Mouse (Mus musculus) kidney, embryonic 16.5 days (tissue): Measurements from ENCODE around the gene Plekhg6. TPM values are rescaled to one million over a fixed set of nuclear protein-coding genes. Genes with fewer than 3 reads are reported as not detected.

Experiments
- ATAC-seq: fragments of 200-750 bp; cut with Nextera tagmentation; 2 replicates; pipeline ENCODE4 v1.8.0; 2017; ENCODE audit warnings: moderate TSS enrichment; ENCODE audit not compliant: low FRiP score, low TSS enrichment
- H3K27ac ChIP-seq: fragments of 300-500 bp; sonication (generic); 2 replicates; pipeline ENCODE4 v1.5.1; 2014; ENCODE audit warnings: low read length
- H3K27me3 ChIP-seq: fragments of 300-500 bp; sonication (generic); 2 replicates; pipeline ENCODE4 v1.6.1; 2014; ENCODE audit warnings: low read length, control low read depth, mixed read lengths; ENCODE audit not compliant: insufficient read depth
- H3K36me3 ChIP-seq: fragments of 300-500 bp; sonication (generic); 2 replicates; pipeline ENCODE4 v1.6.1; 2014; ENCODE audit warnings: low read length, control low read depth, mixed read lengths; ENCODE audit not compliant: insufficient read depth
- H3K4me1 ChIP-seq: fragments of 300-500 bp; sonication (generic); 2 replicates; pipeline ENCODE4 v1.6.1; 2014; ENCODE audit warnings: low read length, control low read depth, mixed read lengths; ENCODE audit not compliant: insufficient read depth
- H3K4me2 ChIP-seq: fragments of 300-500 bp; sonication (generic); replicated peaks from 2 replicates; pipeline ENCODE4 v1.6.1; 2014; ENCODE audit warnings: low read depth, low read length
- H3K4me3 ChIP-seq: fragments of 300-500 bp; sonication (generic); 2 replicates; pipeline ENCODE4 v1.5.1; 2014; ENCODE audit warnings: mild to moderate bottlenecking, low read length
- H3K9ac ChIP-seq: fragments of 300-500 bp; sonication (generic); replicated peaks from 2 replicates; pipeline ENCODE4 v1.6.1; 2014; ENCODE audit warnings: low read length
- H3K9me3 ChIP-seq: fragments of 300-500 bp; sonication (generic); 2 replicates; pipeline ENCODE4 v1.6.1; 2016; ENCODE audit warnings: low read length, control low read depth
- WGBS: fragments of 180-500 bp; shearing (Covaris S2); extraction: QIAGEN DNeasy Blood & Tissue Kit; methylation state at CpG from one replicate; pipeline ENCODE4 v1.1.7; 2014; 5-methylcytosine and 5-hydroxymethylcytosine counted together
- polyA plus RNA-seq: library from polyadenylated mRNA; unstranded; fragments of >200 nt; fragmentation: Nextera tagmentation; extraction: Ambion mirVana; gene quantifications from 2 replicates; pipeline ENCODE4 v1.2.1, GENCODE M21; 2015

Plekhg6 gene
- 4.9 and 6.0 TPM in 2 replicates for polyA plus RNA-seq

- Histone ChIP-seq H3K9me3 (no peaks in the 10 kb centered on the region), H3K27ac (peak within 1 kb of the TSS; percentile 28; the same call in 1 of the 2 replicates), H3K36me3 (peaks cover 2% of the 10 kb centered on the region; the same call in 1 of the 2 replicates), H3K9ac (peak within 1 kb of the TSS; percentile 66), H3K4me2 (peak within 1 kb of the TSS; percentile 93), H3K4me1 (peaks cover 40% of the 10 kb centered on the region), H3K4me3 (peak within 1 kb of the TSS; percentile 59), H3K27me3 (peaks cover 35% of the 10 kb centered on the region)
- ATAC-seq = peak; percentile 55
- WGBS = 9% methylated on average over 36 of the region's 40 CpGs
Measured at GRCm38 (mm10) chr6:125380372-125381360, at the start of gene Plekhg6. Plekhg6 (minus strand) TSS chr6:125380793.

- Histone ChIP-seq H3K4me2 (no peak overlapping the region), H3K27me3 (no peaks in the 10 kb centered on the region), H3K4me3 (no peak overlapping the region), H3K27ac (no peak overlapping the region), H3K4me1 (peaks cover 17% of the 10 kb centered on the region), H3K9ac (no peak overlapping the region), H3K36me3 (no peaks in the 10 kb centered on the region), H3K9me3 (no peaks in the 10 kb centered on the region)
- no peak for ATAC-seq
- 79% methylated on average over 6 of the region's 6 CpGs for WGBS
Measured at GRCm38 (mm10) chr6:125429741-125430140, 49.1 kb upstream of the Plekhg6 start.

- Histone ChIP-seq H3K4me1 (peaks cover 37% of the 10 kb centered on the region), H3K27ac (peak overlapping the region; percentile 76; the same call in 1 of the 2 replicates), H3K4me3 (peak overlapping the region; percentile 52), H3K9me3 (no peaks in the 10 kb centered on the region), H3K4me2 (peak overlapping the region; percentile 90), H3K9ac (peak overlapping the region; percentile 84), H3K27me3 (no peaks in the 10 kb centered on the region), H3K36me3 (no peaks in the 10 kb centered on the region)
- peak; percentile 90 for ATAC-seq
- 2% methylated on average over 25 of the region's 25 CpGs for WGBS
Measured at GRCm38 (mm10) chr6:125426383-125427360, 46.1 kb upstream of the Plekhg6 start.

DNA sequence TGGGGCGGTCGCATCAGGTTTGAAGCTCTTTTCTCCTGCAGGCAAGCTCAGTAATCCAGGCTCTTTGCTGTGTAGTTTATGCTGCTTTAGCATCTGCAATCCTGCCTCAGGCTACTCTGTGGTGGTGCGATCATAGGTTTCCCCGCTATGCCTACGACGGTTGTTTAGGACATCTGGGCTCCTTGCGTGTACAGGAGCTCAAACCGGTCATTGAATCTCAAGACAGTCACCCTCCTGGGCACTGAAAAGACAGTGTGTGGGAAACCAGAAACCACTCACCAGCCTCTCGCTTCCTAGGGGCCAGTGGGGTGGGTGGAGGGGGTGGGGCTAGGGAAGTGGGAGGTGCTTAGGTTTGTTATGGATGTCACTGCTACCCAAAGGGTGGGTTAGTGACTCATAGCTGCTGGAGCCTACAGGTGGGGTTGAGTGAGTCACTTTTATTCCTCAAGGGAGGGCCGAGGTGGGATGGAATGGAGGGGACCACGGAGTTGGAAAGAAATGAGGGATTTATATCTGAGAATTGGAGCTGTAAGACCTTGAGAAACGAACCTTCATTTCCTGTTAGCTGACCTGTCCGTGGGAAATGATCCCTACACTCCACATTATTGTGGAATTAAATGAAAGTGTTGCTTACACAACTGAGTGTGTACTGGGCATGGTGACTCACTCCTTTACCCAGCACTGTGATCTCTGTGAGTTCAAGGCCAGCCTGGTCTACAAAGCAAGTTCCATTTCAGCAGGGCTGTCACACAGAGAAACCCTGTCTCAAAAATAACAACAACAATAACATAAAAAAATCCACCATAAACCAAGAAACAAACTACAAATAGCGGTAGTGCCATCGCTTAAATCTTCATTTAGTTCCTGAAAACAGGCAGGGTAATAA lies 44.9 kb upstream of the Plekhg6 start:
- Histone ChIP-seq H3K9ac (no peak overlapping the region), H3K9me3 (no peaks in the 10 kb centered on the region), H3K4me3 (no peak overlapping the region), H3K27ac (peak overlapping the region; percentile 2; the same call in 1 of the 2 replicates), H3K4me1 (peaks cover 30% of the 10 kb centered on the region), H3K27me3 (no peaks in the 10 kb centered on the region), H3K4me2 (no peak overlapping the region), H3K36me3 (no peaks in the 10 kb centered on the region)
- no peak for ATAC-seq
- 47% methylated on average over 15 of the region's 15 CpGs for WGBS

- no peaks in the 10 kb centered on the region for H3K36me3 ChIP-seq
- peaks cover 26% of the 10 kb centered on the region for H3K4me1 ChIP-seq
- H3K27me3 ChIP-seq = no peaks in the 10 kb centered on the region
- H3K9ac ChIP-seq = no peak overlapping the region
- no peaks in the 10 kb centered on the region for H3K9me3 ChIP-seq
- H3K27ac ChIP-seq = no peak overlapping the region; the same call in 1 of the 2 replicates
- no peak overlapping the region for H3K4me3 ChIP-seq
- no peak overlapping the region for H3K4me2 ChIP-seq
- 61% methylated on average over 3 of the region's 3 CpGs for WGBS
- no peak for ATAC-seq
Measured at GRCm38 (mm10) chr6:125424156-125424555, 43.6 kb upstream of the Plekhg6 start.

- Histone ChIP-seq H3K9me3 (no peaks in the 10 kb centered on the region), H3K9ac (no peak overlapping the region), H3K4me3 (no peak overlapping the region), H3K4me1 (peaks cover 26% of the 10 kb centered on the region), H3K27ac (no peak overlapping the region), H3K4me2 (no peak overlapping the region), H3K27me3 (no peaks in the 10 kb centered on the region), H3K36me3 (no peaks in the 10 kb centered on the region)
- ATAC-seq = no peak
- 49% methylated on average over 13 of the region's 13 CpGs for WGBS
Measured at GRCm38 (mm10) chr6:125423507-125423906, 42.9 kb upstream of the Plekhg6 start.

- H3K4me1 ChIP-seq = peaks cover 26% of the 10 kb centered on the region
- H3K36me3 ChIP-seq = no peaks in the 10 kb centered on the region
- no peak overlapping the region for H3K9ac ChIP-seq
- no peak overlapping the region for H3K4me3 ChIP-seq
- 53% methylated on average over 3 of the region's 3 CpGs for WGBS
- ATAC-seq = no peak
- no peaks in the 10 kb centered on the region for H3K27me3 ChIP-seq
- no peaks in the 10 kb centered on the region for H3K9me3 ChIP-seq
- H3K4me2 ChIP-seq = peak overlapping the region; percentile 45
- no peak overlapping the region; the same call in 1 of the 2 replicates for H3K27ac ChIP-seq
Measured at GRCm38 (mm10) chr6:125423099-125423498, 42.5 kb upstream of the Plekhg6 start.

DNA sequence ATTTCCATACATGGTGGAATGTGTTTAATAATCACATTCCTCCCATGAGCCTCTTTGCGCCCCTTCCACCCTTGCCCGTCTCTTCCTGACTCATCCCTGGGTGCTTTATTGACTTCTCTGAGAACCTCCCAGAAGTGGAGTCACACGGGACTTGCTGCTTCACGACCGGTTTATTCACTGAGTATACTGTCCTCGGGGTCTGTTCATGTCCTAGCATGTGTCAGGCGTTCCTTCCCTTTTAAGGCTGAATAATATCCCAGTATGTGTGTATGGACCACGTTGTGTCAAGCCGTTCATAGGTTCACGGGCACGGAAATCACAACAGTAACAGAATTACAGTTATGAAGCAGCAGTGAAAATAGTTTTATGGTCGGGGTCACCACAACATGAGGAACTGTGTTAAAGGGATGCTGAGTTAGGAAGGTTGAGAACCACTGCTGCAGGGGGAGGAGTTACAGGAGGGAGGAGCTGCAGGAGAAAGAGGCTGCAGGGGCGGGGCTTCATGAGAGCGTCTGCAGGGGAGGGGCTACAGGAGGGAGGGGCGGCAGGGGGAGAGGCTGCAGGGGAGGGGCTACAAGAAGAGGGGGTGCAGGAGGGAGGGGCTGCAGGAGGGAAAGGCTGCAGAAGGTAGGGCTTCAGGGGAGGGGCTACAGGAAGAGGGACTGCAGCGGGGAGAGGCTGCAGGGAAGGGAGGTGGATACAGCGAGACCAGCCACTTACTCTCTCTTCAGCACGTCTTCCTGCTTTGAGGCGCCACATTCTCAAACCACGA lies 41.6 kb upstream of the Plekhg6 start:
- Histone ChIP-seq H3K4me2 (peak overlapping the region; percentile 45), H3K9me3 (no peaks in the 10 kb centered on the region), H3K4me3 (peak overlapping the region; percentile 13), H3K4me1 (peaks cover 26% of the 10 kb centered on the region), H3K36me3 (no peaks in the 10 kb centered on the region), H3K9ac (no peak overlapping the region), H3K27ac (peak overlapping the region; percentile 38; the same call in 1 of the 2 replicates), H3K27me3 (0 out of 2 replicates have a peak, but pooled peaks cover 3% of the 10 kb centered on the region)
- 20% methylated on average over 20 of the region's 20 CpGs for WGBS
- no peak; the same call in 1 of the 2 replicates for ATAC-seq
